Mouse (Mus musculus) CH12.LX (cell line): ENCODE measurements around the gene Apbb1ip. TPM values are rescaled to one million over a fixed set of nuclear protein-coding genes. Genes with fewer than 3 reads are reported as not detected.

Source experiments
- DNase-seq: peaks from one replicate; pipeline ENCODE4 v3.0.0-alpha.2; 2013; ENCODE audit errors: extremely low read depth
- H3K27ac ChIP-seq: 2 replicates; pipeline ENCODE4 v1.5.1; 2012; ENCODE audit warnings: low read depth, mild to moderate bottlenecking, control low read depth, moderate library complexity; ENCODE audit not compliant: insufficient read depth
- H3K27me3 ChIP-seq: replicated peaks from 2 replicates; pipeline ENCODE3; 2012; ENCODE audit warnings: inconsistent platforms
- H3K36me3 ChIP-seq, 2 experiments: replicated peaks in 1 of 2; 2 replicates each; pipeline versions ENCODE3 to v1.6.1; 2012; ENCODE audit warnings: inconsistent platforms in 1 of 2, low read length in 1 of 2, mild to moderate bottlenecking in 1 of 2, mixed read lengths in 1 of 2, moderate library complexity in 1 of 2; ENCODE audit not compliant: control insufficient read depth in 1 of 2, insufficient read depth in 1 of 2
- H3K4me1 ChIP-seq, 2 experiments: 2 replicates each; pipeline ENCODE4 v1.6.1; 2012; ENCODE audit warnings: inconsistent platforms in 1 of 2, moderate library complexity in 1 of 2; ENCODE audit not compliant: insufficient read depth in 2 of 2, control insufficient read depth in 1 of 2
- H3K4me2 ChIP-seq: 2 replicates; pipeline ENCODE4 v1.6.1; 2012; ENCODE audit warnings: low read depth, mild to moderate bottlenecking, control low read depth; ENCODE audit not compliant: poor library complexity, insufficient read depth, severe bottlenecking
- H3K4me3 ChIP-seq, 3 experiments: fragments of 150-350 bp in 1 of 3; sonication (generic) in 1 of 3; replicated peaks in 1 of 3; 2 replicates each; pipeline versions ENCODE3 to v1.5.1; 2011 to 2012; ENCODE audit warnings: low read depth in 2 of 3, low read length in 2 of 3, mild to moderate bottlenecking in 2 of 3, moderate library complexity in 2 of 3, control low read depth in 1 of 3, improper control_type of control experiment in 1 of 3, inconsistent platforms in 1 of 3, mixed read lengths in 1 of 3; ENCODE audit not compliant: poor library complexity in 1 of 3
- H3K79me2 ChIP-seq: replicated peaks from 2 replicates; pipeline ENCODE4 v1.6.1; 2012; ENCODE audit warnings: mild to moderate bottlenecking, moderate library complexity; ENCODE audit not compliant: control insufficient read depth, poor library complexity, insufficient read depth, severe bottlenecking; ENCODE audit errors: extremely low read depth
- H3K9ac ChIP-seq: 2 replicates; pipeline ENCODE4 v1.6.1; 2012; ENCODE audit warnings: low read depth, mild to moderate bottlenecking, control low read depth, moderate library complexity; ENCODE audit not compliant: insufficient read depth
- H3K9me3 ChIP-seq: replicated peaks from 2 replicates; pipeline ENCODE3; 2012; ENCODE audit warnings: low read length, inconsistent platforms, mixed read lengths
- CHD2 ChIP-seq: IDR thresholded peaks from 2 replicates; pipeline ENCODE4 v1.6.1; 2011; ENCODE audit warnings: low read length, improper control_type of control experiment
- CTCF ChIP-seq, 2 experiments: IDR thresholded peaks in 1 of 2; conservative IDR thresholded peaks in 1 of 2; 2 replicates each; pipeline ENCODE4 v1.5.1; 2011 to 2012; ENCODE audit warnings: low read depth in 2 of 2, low read length in 2 of 2, improper control_type of control experiment in 1 of 2, inconsistent platforms in 1 of 2, mild to moderate bottlenecking in 1 of 2, moderate library complexity in 1 of 2
- E2F4 ChIP-seq: IDR thresholded peaks from 2 replicates; pipeline ENCODE4 v1.6.1; 2011; ENCODE audit warnings: low read depth, low read length, improper control_type of control experiment; ENCODE audit not compliant: insufficient replicate concordance
- ELF1 ChIP-seq: IDR thresholded peaks from 2 replicates; pipeline ENCODE4 v1.6.1; 2014; ENCODE audit warnings: low read depth, mild to moderate bottlenecking, inconsistent platforms, low read length, improper control_type of control experiment
- GABPA ChIP-seq: IDR thresholded peaks from 2 replicates; pipeline ENCODE4 v1.6.1; 2012; ENCODE audit warnings: low read depth, low read length, improper control_type of control experiment, inconsistent platforms; ENCODE audit not compliant: insufficient replicate concordance
- IRF4 ChIP-seq: IDR thresholded peaks from 2 replicates; pipeline ENCODE4 v1.6.1; 2014; ENCODE audit warnings: low read depth, mild to moderate bottlenecking, inconsistent platforms, low read length, improper control_type of control experiment
- JUN ChIP-seq: IDR thresholded peaks from 2 replicates; pipeline ENCODE4 v1.6.1; 2011; ENCODE audit warnings: low read depth, mild to moderate bottlenecking, low read length, improper control_type of control experiment, moderate library complexity; ENCODE audit not compliant: insufficient read depth
- KAT2A ChIP-seq: IDR thresholded peaks from 2 replicates; pipeline ENCODE4 v1.6.1; 2012; ENCODE audit warnings: low read length, improper control_type of control experiment, inconsistent platforms; ENCODE audit not compliant: insufficient replicate concordance
- MAFK ChIP-seq: IDR thresholded peaks from 2 replicates; pipeline ENCODE4 v1.6.1; 2011; ENCODE audit warnings: low read length, improper control_type of control experiment; ENCODE audit not compliant: insufficient replicate concordance
- MAX ChIP-seq: IDR thresholded peaks from 2 replicates; pipeline ENCODE4 v1.6.1; 2011; ENCODE audit warnings: low read length, improper control_type of control experiment
- MXI1 ChIP-seq: IDR thresholded peaks from 2 replicates; pipeline ENCODE4 v1.6.1; 2011; ENCODE audit warnings: mild to moderate bottlenecking, low read depth, low read length, improper control_type of control experiment
- POLR2A ChIP-seq: IDR thresholded peaks from 2 replicates; pipeline ENCODE4 v1.6.1; 2011; ENCODE audit warnings: low read depth, mild to moderate bottlenecking, improper control_type of control experiment, low read length
- RAD21 ChIP-seq: IDR thresholded peaks from 2 replicates; pipeline ENCODE4 v1.6.1; 2011; ENCODE audit warnings: low read depth, mild to moderate bottlenecking, low read length, improper control_type of control experiment, moderate library complexity
- RCOR1 ChIP-seq: conservative IDR thresholded peaks from 2 replicates; pipeline ENCODE4 v1.6.1; 2012; ENCODE audit warnings: low read depth, mild to moderate bottlenecking, inconsistent platforms, low read length, improper control_type of control experiment
- SIN3A ChIP-seq: IDR thresholded peaks from 2 replicates; pipeline ENCODE4 v1.6.1; 2012; ENCODE audit warnings: low read length, improper control_type of control experiment, inconsistent platforms
- TBP ChIP-seq: conservative IDR thresholded peaks from 2 replicates; pipeline ENCODE4 v1.6.1; 2011; ENCODE audit warnings: low read depth, low read length, improper control_type of control experiment
- TCF12 ChIP-seq: IDR thresholded peaks from 2 replicates; pipeline ENCODE4 v1.6.1; 2014; ENCODE audit warnings: low read depth, mild to moderate bottlenecking, inconsistent platforms, low read length, improper control_type of control experiment
- UBTF ChIP-seq: IDR thresholded peaks from 2 replicates; pipeline ENCODE4 v1.6.1; 2012; ENCODE audit warnings: low read depth, mild to moderate bottlenecking, inconsistent platforms, low read length, improper control_type of control experiment, moderate library complexity
- USF2 ChIP-seq: conservative IDR thresholded peaks from 2 replicates; pipeline ENCODE4 v1.6.1; 2011; ENCODE audit warnings: low read depth, low read length, improper control_type of control experiment
- ZC3H11A ChIP-seq: IDR thresholded peaks from 2 replicates; pipeline ENCODE4 v1.6.1; 2012; ENCODE audit warnings: low read depth, mild to moderate bottlenecking, inconsistent platforms, low read length, improper control_type of control experiment
- ZKSCAN1 ChIP-seq: IDR thresholded peaks from 2 replicates; pipeline ENCODE4 v1.6.1; 2012; ENCODE audit warnings: low read depth, inconsistent platforms, low read length, improper control_type of control experiment, borderline replicate concordance
- ZMIZ1 ChIP-seq: IDR thresholded peaks from 2 replicates; pipeline ENCODE4 v1.6.1; 2012; ENCODE audit warnings: low read depth, mild to moderate bottlenecking, inconsistent platforms, low read length, improper control_type of control experiment
- ZNF384 ChIP-seq: IDR thresholded peaks from 2 replicates; pipeline ENCODE4 v1.6.1; 2012; ENCODE audit warnings: low read depth, low read length, improper control_type of control experiment, inconsistent platforms
- dilution Hi-C: fragments of 300-500 bp; cut with MboI; formaldehyde crosslinking; loops from 2 replicates; pipeline ENCODE4 v1.14.3; 2020; ENCODE audit warnings: low sequenced_read_pairs; ENCODE audit not compliant: extremely low pct_unique_long_range_greater_than_20kb, extremely low pct_ligation_motif_present
- in situ Hi-C: fragments of 300-500 bp; cut with MboI; formaldehyde crosslinking; loops from 3 replicates; pipeline ENCODE4 v1.14.3; 2019; ENCODE audit warnings: low sequenced_read_pairs, low pct_ligation_motif_present, low pct_unique_long_range_greater_than_20kb, mixed read lengths
- polyA plus RNA-seq: library from polyadenylated mRNA; unstranded; fragments of >175 nt; gene quantifications from 2 replicates; pipeline ENCODE4 v1.2.1, GENCODE M21; 2012; ENCODE audit warnings: low read depth; ENCODE audit not compliant: insufficient read length
- total RNA-seq, 2 experiments: library from RNA; depleted of rRNA; stranded (reverse); fragments of 300-350 nt in 1 of 2; fragments of >200 nt in 1 of 2; gene quantifications; 2 replicates each; pipeline ENCODE4 v1.2.3; 2012 to 2014

The Apbb1ip gene
- total and polyA plus RNA-seq, 3 experiments = 3.5 to 59.9 (median 4.0) TPM

GRCm38 (mm10) chr2:22754222-22754824 lies 19.6 kb upstream of the Apbb1ip start:
- Histone ChIP-seq H3K9me3 (no peaks in the 10 kb centered on the region), H3K79me2 (no peaks in the 10 kb centered on the region), H3K36me3 (no peaks in the 10 kb centered on the region), H3K27ac (no peak overlapping the region), H3K4me3 (no peak overlapping the region), H3K27me3 (no peaks in the 10 kb centered on the region), H3K4me2 (no peak overlapping the region), H3K9ac (no peak overlapping the region), H3K4me1 (0 out of 4 replicates have a peak, but pooled peaks cover 0 to 4% of the 10 kb centered on the region in 2 experiments)
- no peak for TF ChIP-seq CTCF (conservative IDR thresholded peaks at IDR 0.05 in 1 of 2, IDR thresholded peaks at IDR 0.05 in 1 of 2; ENCODE audit: low read depth in 2 of 2, low read length in 2 of 2)
- no peak for TF ChIP-seq GABPA
- no peak for TF ChIP-seq SIN3A
- no peak for TF ChIP-seq TCF12
- TF ChIP-seq MAFK = no peak
- TF ChIP-seq POLR2A = no peak
- TF ChIP-seq MXI1 = no peak
- no peak for TF ChIP-seq ZKSCAN1
- TF ChIP-seq KAT2A = no peak
- TF ChIP-seq MAX = no peak
- TF ChIP-seq IRF4 = no peak
- TF ChIP-seq ZNF384 = no peak
- no peak for TF ChIP-seq ZC3H11A
- no peak for TF ChIP-seq RCOR1
- no peak for TF ChIP-seq RAD21
- no peak for DNase-seq
- in situ Hi-C loops (no loop called here), dilution Hi-C loops (no loop called here)

DNA sequence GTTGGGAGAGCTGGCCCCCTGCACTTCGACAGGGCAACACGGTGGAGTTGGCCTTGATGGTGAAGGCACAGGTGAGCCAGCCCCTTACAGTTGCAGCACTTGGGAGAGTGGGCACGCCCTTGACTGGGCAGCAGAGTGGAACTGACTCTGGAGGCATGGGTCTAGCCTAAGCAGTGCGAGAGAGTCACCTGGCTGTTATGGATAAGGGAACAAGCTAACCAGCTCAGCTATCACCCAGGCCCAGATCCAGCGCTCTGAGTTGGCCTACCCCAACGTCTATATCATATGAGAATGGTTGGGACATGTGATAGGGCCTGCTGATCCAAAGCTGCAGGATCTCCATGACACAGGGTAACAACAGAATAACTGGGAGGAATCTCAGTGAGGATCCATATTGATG lies 18.3 kb upstream of the Apbb1ip start:
- dilution Hi-C loops = no loop called here
- Histone ChIP-seq H3K9me3 (no peaks in the 10 kb centered on the region), H3K4me2 (no peak overlapping the region), H3K36me3 (no peaks in the 10 kb centered on the region), H3K27me3 (no peaks in the 10 kb centered on the region), H3K9ac (no peak overlapping the region), H3K4me1 (peaks cover 3 to 4% of the 10 kb centered on the region in 2 experiments; a peak in 1 of 4 replicates), H3K79me2 (no peaks in the 10 kb centered on the region), H3K27ac (no peak overlapping the region), H3K4me3 (no peak overlapping the region)
- no peak for DNase-seq
- no peak for TF ChIP-seq MXI1
- TF ChIP-seq RCOR1 = no peak
- TF ChIP-seq UBTF = no peak
- TF ChIP-seq E2F4 = no peak
- TF ChIP-seq MAFK = no peak
- TF ChIP-seq USF2 = no peak
- no peak for TF ChIP-seq CHD2
- no peak for TF ChIP-seq ZMIZ1
- TF ChIP-seq TBP = no peak
- no peak for TF ChIP-seq JUN
- no peak for TF ChIP-seq ELF1
- TF ChIP-seq RAD21 = no peak
- in situ Hi-C loops = no loop called here
